Mouse (Mus musculus) Patski (cell line): ENCODE data around the gene Cyp27b1. TPM values are rescaled to one million over a fixed set of nuclear protein-coding genes. Genes with fewer than 3 reads are reported as not detected.

ENCODE experiments used
- ATAC-seq: fragments of 100-300 bp; one replicate; pipeline ENCODE4 v1.8.0; 2021
- CTCF ChIA-PET: fragments of 350-600 bp; sonication (Branson Sonifier 250); formaldehyde crosslinking; loops from one replicate; lab custom pipeline; 2022; ENCODE audit warnings: inconsistent platforms; lab: Charles Lee
- POLR2A ChIA-PET: fragments of 350-600 bp; sonication (Branson Sonifier 250); formaldehyde crosslinking; loops from one replicate; lab custom pipeline; 2022; ENCODE audit warnings: antibody characterized with exemption, inconsistent platforms; lab: Charles Lee
- DNase-seq: peaks from one replicate; pipeline ENCODE4 v3.0.0-alpha.2; 2011; ENCODE audit warnings: low read depth, low spot score
- H3K27me3 ChIP-seq: fragments of 371-371 bp; one replicate; pipeline ENCODE4 v1.5.1; 2021
- CTCF ChIP-seq: fragments of 100-300 bp; IDR thresholded peaks from one replicate; pipeline ENCODE4 v1.5.1; 2021
- in situ Hi-C: fragments of 300-500 bp; cut with MboI; formaldehyde crosslinking; loops from 3 replicates; pipeline ENCODE4 v1.11.1; 2018; ENCODE audit warnings: low pct_unique_long_range_greater_than_20kb, mixed read lengths
- polyA plus RNA-seq: library from polyadenylated mRNA; unstranded; gene quantifications from one replicate; pipeline ENCODE4 v1.2.3, GENCODE M21; 2021

The Cyp27b1 gene
- polyA plus RNA-seq: 0.51 TPM

GRCm38 (mm10) chr10:127047954-127048353, at the start of gene Cyp27b1:
Cyp27b1 (plus strand) TSS chr10:127048250.
- CTCF ChIA-PET: interaction anchor here (3.0 kb wide), 1 partner anchor 10 kb away, joined by 13 read pairs; no protein-coding TSS in a partner anchor
- DNase-seq (no peak), ATAC-seq (no peak)
- POLR2A ChIA-PET: no interaction called here
- TF ChIP-seq CTCF: no peak
- H3K27me3 ChIP-seq: no peaks in the 10 kb centered on the region
- in situ Hi-C loops: no loop called here

- in situ Hi-C loops: no loop called here
- no peak for DNase-seq
- no peaks in the 10 kb centered on the region for H3K27me3 ChIP-seq
- ATAC-seq: no peak
- TF ChIP-seq CTCF: no peak
- ChIA-PET POLR2A (interaction anchor here (2.0 kb wide), 1 partner anchor 72 kb away, joined by 7 read pairs; no protein-coding TSS in a partner anchor), CTCF (interaction anchor here (1.1 to 2.5 kb wide), 2 partner anchors 10 to 82 kb away, joined by 3 to 6 read pairs; no protein-coding TSS in a partner anchor)
Observed at GRCm38 (mm10) chr10:127000529-127000928, 47.5 kb upstream of the Cyp27b1 start, which contains the start of gene Avil. Avil (plus strand) TSS chr10:127000709.

GRCm38 (mm10) chr10:127001297-127001696, 46.8 kb upstream of the Cyp27b1 start:
- no peaks in the 10 kb centered on the region for H3K27me3 ChIP-seq
- DNase-seq (no peak), ATAC-seq (no peak)
- POLR2A ChIA-PET: interaction anchor here (2.0 kb wide), 1 partner anchor 73 kb away, joined by 7 read pairs; no protein-coding TSS in a partner anchor
- in situ Hi-C loops: no loop called here
- CTCF ChIA-PET: interaction anchor here (1.1 to 1.6 kb wide), 4 partner anchors 11 to 30 kb away, joined by 3 to 4 read pairs (median 3); partner anchors contain the start of gene Tsfm
- no peak for TF ChIP-seq CTCF

GRCm38 (mm10) chr10:127002056-127002455, 46.0 kb upstream of the Cyp27b1 start:
- in situ Hi-C loops: no loop called here
- TF ChIP-seq CTCF: no peak
- no peaks in the 10 kb centered on the region for H3K27me3 ChIP-seq
- no peak for ATAC-seq
- CTCF ChIA-PET: interaction anchor here (1.1 to 1.6 kb wide), 4 partner anchors 16 to 83 kb away, joined by 3 to 4 read pairs (median 3); partner anchors contain the start of gene Tsfm
- POLR2A ChIA-PET: interaction anchor here (0.6 to 2.0 kb wide), 3 partner anchors 12 to 102 kb away, joined by 3 to 7 read pairs (median 4); no protein-coding TSS in a partner anchor
- no peak for DNase-seq

- no peaks in the 10 kb centered on the region for H3K27me3 ChIP-seq
- no peak for ATAC-seq
- ChIA-PET CTCF (interaction anchor here (1.1 to 1.9 kb wide), 4 partner anchors 10 to 84 kb away, joined by 3 to 4 read pairs (median 4); partner anchors contain the start of gene Tsfm), POLR2A (interaction anchor here (0.8 kb wide), 1 partner anchor 12 kb away, joined by 3 read pairs; no protein-coding TSS in a partner anchor)
- TF ChIP-seq CTCF: no peak
- no peak for DNase-seq
- in situ Hi-C loops: no loop called here
Observed at GRCm38 (mm10) chr10:127002765-127003164, 45.3 kb upstream of the Cyp27b1 start.

GRCm38 (mm10) chr10:127003334-127003733, 44.7 kb upstream of the Cyp27b1 start:
- in situ Hi-C loops: no loop called here
- DNase-seq (no peak), ATAC-seq (peak; percentile 29)
- ChIA-PET CTCF (interaction anchor here (1.9 kb wide), 1 partner anchor 11 kb away, joined by 4 read pairs; no protein-coding TSS in a partner anchor), POLR2A (no interaction called here)
- no peak for TF ChIP-seq CTCF
- H3K27me3 ChIP-seq: no peaks in the 10 kb centered on the region

GRCm38 (mm10) chr10:127003806-127004205, 44.2 kb upstream of the Cyp27b1 start:
- DNase-seq: no peak
- no peak for ATAC-seq
- no peaks in the 10 kb centered on the region for H3K27me3 ChIP-seq
- TF ChIP-seq CTCF: no peak
- in situ Hi-C loops: no loop called here
- POLR2A ChIA-PET: no interaction called here
- CTCF ChIA-PET: interaction anchor here (1.9 kb wide), 1 partner anchor 11 kb away, joined by 4 read pairs; no protein-coding TSS in a partner anchor

GRCm38 (mm10) chr10:127016488-127016887, 31.6 kb upstream of the Cyp27b1 start:
- ChIA-PET CTCF (interaction anchor here (1.7 kb wide), 1 partner anchor 11 kb away, joined by 5 read pairs; no protein-coding TSS in a partner anchor), POLR2A (no interaction called here)
- in situ Hi-C loops: no loop called here
- DNase-seq (no peak), ATAC-seq (no peak)
- no peaks in the 10 kb centered on the region for H3K27me3 ChIP-seq
- TF ChIP-seq CTCF: no peak

GRCm38 (mm10) chr10:127017071-127017470, 31.0 kb upstream of the Cyp27b1 start:
- H3K27me3 ChIP-seq: no peaks in the 10 kb centered on the region
- TF ChIP-seq CTCF: no peak
- CTCF ChIA-PET: interaction anchor here (1.1 to 1.7 kb wide), 4 partner anchors 11 to 15 kb away, joined by 3 to 5 read pairs (median 3); no protein-coding TSS in a partner anchor
- in situ Hi-C loops: no loop called here
- ATAC-seq (no peak), DNase-seq (no peak)
- POLR2A ChIA-PET: no interaction called here

GRCm38 (mm10) chr10:127018422-127018821, 29.6 kb upstream of the Cyp27b1 start:
- in situ Hi-C loops: no loop called here

More at GRCm38 (mm10) chr10:127018422-127018821, 29.6 kb upstream of the Cyp27b1 start:
- ChIA-PET POLR2A (interaction anchor here (0.9 kb wide), 1 partner anchor 9 kb away, joined by 4 read pairs; no protein-coding TSS in a partner anchor), CTCF (interaction anchor here (1.4 to 1.6 kb wide), 2 partner anchors 12 to 17 kb away, joined by 3 read pairs; no protein-coding TSS in a partner anchor)
- ATAC-seq (no peak), DNase-seq (no peak)
- H3K27me3 ChIP-seq: no peaks in the 10 kb centered on the region
- no peak for TF ChIP-seq CTCF
